ENCODE assay signal across 10 mouse cellular contexts in genomic region chr16:16215645-16216387, GRCm38 (mm10). TPM values are rescaled to one million over a fixed set of nuclear protein-coding genes. Genes with fewer than 3 reads are reported as not detected.
DNase-seq lines count a peak whose midpoint lies in the region; ATAC-seq and TF ChIP-seq lines count a peak whose summit lies in the region.
"Had no signal": no experiment of that assay in that cellular context is flagged by ENCODE, and none has a peak within 500 bp of the region (broad histone marks: within the 10 kb centered on the region; RNA-seq: fewer than 3 reads in every experiment).

No protein-coding gene starts in this region.

- DNase-seq in kidney, postnatal 10 days = no peak
- peak; percentile 34 for DNase-seq in 416B (ENCODE audit: low read depth)
- DNase-seq in Patski (ENCODE audit: low read depth, low spot score) = peak; percentile 51
- peak; percentile 84 for DNase-seq in heart, postnatal 0 days (ENCODE audit: low spot score)
- DNase-seq in cerebellum, adult 9-10 months = no peak
- DNase-seq in spleen, postnatal 10 days (ENCODE audit: low spot score in 2 of 2) = no peak
- no peak for DNase-seq in thymus, postnatal 14 days
- DNase-seq: thymus, adult 18-20 months had no signal

- 0 out of 2 replicates have a peak, but pooled peaks have one; percentile 17 for TF ChIP-seq EP300 in heart, postnatal 0 days (IDR thresholded peaks at IDR 0.05; ENCODE audit: low read depth)

- CTCF ChIA-PET in Patski (lab: Charles Lee) = interaction anchor here (1.0 to 1.4 kb wide), 4 partner anchors 9 to 42 kb away, joined by 3 to 4 read pairs (median 3); no protein-coding TSS in a partner anchor

- 12% methylated on average over 11 of the region's 11 CpGs for WGBS in kidney, embryonic 16.5 days
- 10% methylated on average over 11 of the region's 11 CpGs for WGBS in heart, postnatal 0 days

- H3K4me2 ChIP-seq in kidney, embryonic 16.5 days (replicated peaks; ENCODE audit: low read depth, low read length) = no peak overlapping the region
- H3K4me2 ChIP-seq in heart, postnatal 0 days (ENCODE audit: low read depth, low read length) = peak overlapping the region; percentile 71

- peaks cover 9% of the 10 kb centered on the region; the same call in 1 of the 2 replicates for H3K27me3 ChIP-seq in kidney, embryonic 16.5 days (ENCODE audit: insufficient read depth, low read length)
- no peaks in the 10 kb centered on the region for H3K27me3 ChIP-seq in Patski
- no peaks in the 10 kb centered on the region for H3K27me3 ChIP-seq in heart, postnatal 0 days (ENCODE audit: control insufficient read depth, insufficient read depth, low read length)

- in situ Hi-C loops in Patski (cut with MboI; ENCODE audit: low pct_unique_long_range_greater_than_20kb) = no loop called here

- POLR2A ChIA-PET in Patski (lab: Charles Lee) = interaction anchor here (0.9 kb wide), 1 partner anchor 9 kb away, joined by 4 read pairs; no protein-coding TSS in a partner anchor

- peaks cover 20% of the 10 kb centered on the region for H3K4me1 ChIP-seq in kidney, embryonic 16.5 days (ENCODE audit: insufficient read depth, low read length)
- peaks cover 15% of the 10 kb centered on the region; the same call in 1 of the 2 replicates for H3K4me1 ChIP-seq in heart, postnatal 0 days (ENCODE audit: control insufficient read depth, insufficient read depth)

- no peak overlapping the region for H3K27ac ChIP-seq in kidney, embryonic 16.5 days (ENCODE audit: low read length)
- peak overlapping the region; percentile 97 for H3K27ac ChIP-seq in heart, postnatal 0 days (ENCODE audit: low read depth)

- no peak for TF ChIP-seq CTCF in Patski (IDR thresholded peaks at IDR 0.05)
- TF ChIP-seq CTCF in heart, postnatal 0 days (IDR thresholded peaks at IDR 0.05; ENCODE audit: low read depth) = no peak

- H3K9me3 ChIP-seq in kidney, embryonic 16.5 days (ENCODE audit: low read length) = no peaks in the 10 kb centered on the region
- H3K9me3 ChIP-seq in heart, postnatal 0 days (replicated peaks; ENCODE audit: control insufficient read depth, low read length) = no peaks in the 10 kb centered on the region
- H3K9me3 ChIP-seq: G1E had no signal

- H3K4me3 ChIP-seq in kidney, embryonic 16.5 days (ENCODE audit: low read length) = no peak overlapping the region
- peak overlapping the region; percentile 88 for H3K4me3 ChIP-seq in heart, postnatal 0 days (ENCODE audit: low read depth, low read length)

- H3K36me3 ChIP-seq in kidney, embryonic 16.5 days (ENCODE audit: insufficient read depth, low read length) = no peaks in the 10 kb centered on the region
- H3K36me3 ChIP-seq in heart, postnatal 0 days (replicated peaks; ENCODE audit: control insufficient read depth, insufficient read depth, low read length) = no peaks in the 10 kb centered on the region

- no peak for ATAC-seq in kidney, embryonic 16.5 days (ENCODE audit: low FRiP score, low TSS enrichment)
- ATAC-seq in Patski = peak; percentile 63
- peak; percentile 55 for ATAC-seq in heart, postnatal 0 days (ENCODE audit: insufficient read depth, low read depth)

- H3K9ac ChIP-seq in kidney, embryonic 16.5 days (replicated peaks; ENCODE audit: low read length) = peak overlapping the region; percentile 38; the same call in 1 of the 2 replicates
- H3K9ac ChIP-seq in heart, postnatal 0 days (replicated peaks; ENCODE audit: low read depth, low read length) = peak overlapping the region; percentile 90

RNA-seq across cellular contexts. Expression of gene Pkp2, which starts 2.7 kb away (rescaled TPM):
- polyA plus RNA-seq in kidney, embryonic 16.5 days (2015; fragmentation: Nextera tagmentation; extraction: Ambion mirVana) = 12.1 TPM in 2 replicates
- 19.2 TPM for polyA plus RNA-seq in Patski (2021)
- 172 and 198 TPM in 2 replicates for total RNA-seq in heart, postnatal 0 days (2014; rRNA removed; ENCODE audit: low replicate concordance)
- 103 and 107 TPM in 2 replicates for polyA plus RNA-seq in heart, postnatal 0 days (2015; fragmentation: Nextera tagmentation; extraction: Ambion mirVana)

Comparison
In these comparisons a context has a peak if more than half of its experiments do, and no peak if none do; other contexts are left out.
1. DNase-seq: peak in 416B (single experiment), Patski (single experiment) and heart, postnatal 0 days (single experiment); none in kidney, postnatal 10 days (single experiment), cerebellum, adult 9-10 months (single experiment), spleen, postnatal 10 days (0 of 2) and thymus, postnatal 14 days (single experiment).